Mouse (Mus musculus): ENCODE measurements at regions not wholly inside any gene's neighbourhood (a gene's known extent, or its start where the extent isn't known, plus 50 kb on each side); places are given as distances from the start of the nearest gene placed in this dataset.

- ATAC-seq (ENCODE audit: insufficient number of reproducible peaks, insufficient read depth, low FRiP score, low TSS enrichment): no peak
- no peak overlapping the region for H3K4me2 ChIP-seq (replicated peaks)
- H3K27me3 ChIP-seq: no peaks in the 10 kb centered on the region
- 83% methylated on average over 5 of the region's 5 CpGs for WGBS
- no peak overlapping the region for H3K27ac ChIP-seq
- H3K9ac ChIP-seq: no peak overlapping the region
- no peaks in the 10 kb centered on the region for H3K4me1 ChIP-seq
- H3K36me3 ChIP-seq: no peaks in the 10 kb centered on the region
- H3K9me3 ChIP-seq: no peaks in the 10 kb centered on the region
- H3K4me3 ChIP-seq: no peak overlapping the region
Measured at GRCm38 (mm10) chr19:16044169-16044568, 59.4 kb upstream of the Cep78 start.

GRCm38 (mm10) chr19:16043007-16043406 lies 58.2 kb upstream of the Cep78 start:
- no peaks in the 10 kb centered on the region for H3K27me3 ChIP-seq
- H3K9ac ChIP-seq: no peak overlapping the region
- H3K36me3 ChIP-seq: no peaks in the 10 kb centered on the region
- ATAC-seq (ENCODE audit: insufficient number of reproducible peaks, insufficient read depth, low FRiP score, low TSS enrichment): no peak
- H3K9me3 ChIP-seq: no peaks in the 10 kb centered on the region
- no peak overlapping the region for H3K27ac ChIP-seq
- H3K4me3 ChIP-seq: no peak overlapping the region
- 86% methylated on average over 7 of the region's 7 CpGs for WGBS
- H3K4me1 ChIP-seq: no peaks in the 10 kb centered on the region
- H3K4me2 ChIP-seq (replicated peaks): no peak overlapping the region

GRCm38 (mm10) chr19:16041891-16042290 lies 57.1 kb upstream of the Cep78 start:
- Histone ChIP-seq H3K9ac (no peak overlapping the region), H3K4me2 (replicated peaks) (no peak overlapping the region), H3K27ac (no peak overlapping the region), H3K9me3 (no peaks in the 10 kb centered on the region), H3K4me3 (no peak overlapping the region), H3K36me3 (no peaks in the 10 kb centered on the region), H3K27me3 (no peaks in the 10 kb centered on the region), H3K4me1 (no peaks in the 10 kb centered on the region)
- 82% methylated on average over 5 of the region's 5 CpGs for WGBS
- no peak for ATAC-seq (ENCODE audit: insufficient number of reproducible peaks, insufficient read depth, low FRiP score, low TSS enrichment)

- no peak overlapping the region for H3K4me2 ChIP-seq (replicated peaks)
- no peak overlapping the region for H3K9ac ChIP-seq
- no peaks in the 10 kb centered on the region for H3K36me3 ChIP-seq
- H3K4me1 ChIP-seq: no peaks in the 10 kb centered on the region
- WGBS: 77% methylated on average over 12 of the region's 12 CpGs
- no peak for ATAC-seq (ENCODE audit: insufficient number of reproducible peaks, insufficient read depth, low FRiP score, low TSS enrichment)
- H3K27ac ChIP-seq: no peak overlapping the region
- no peaks in the 10 kb centered on the region for H3K9me3 ChIP-seq
- H3K4me3 ChIP-seq: no peak overlapping the region
- H3K27me3 ChIP-seq: no peaks in the 10 kb centered on the region
Measured at GRCm38 (mm10) chr19:16037806-16038205, 53.0 kb upstream of the Cep78 start.

Data from embryonic facial prominence, embryonic 12.5 days (tissue).